Mouse (Mus musculus) heart, adult 2 months (tissue): ENCODE measurements around the gene Hist1h1t.

ENCODE experiments used
- CTCF ChIP-seq: fragments of 200-600 bp; IDR thresholded peaks from 2 replicates; pipeline ENCODE4 v1.8.1; 2022; ENCODE audit warnings: antibody characterized with exemption, mild to moderate bottlenecking, moderate library complexity
- EP300 ChIP-seq: fragments of 200-500 bp; IDR thresholded peaks from 2 replicates; pipeline ENCODE4 v1.6.1; 2011; ENCODE audit warnings: low read depth, low read length, control low read depth; ENCODE audit not compliant: insufficient read depth
- POLR2A ChIP-seq: fragments of 200-500 bp; IDR thresholded peaks from 2 replicates; pipeline ENCODE4 v1.6.1; 2011; ENCODE audit warnings: mild to moderate bottlenecking, low read depth, low read length, control low read depth; ENCODE audit not compliant: insufficient read depth

DNA sequence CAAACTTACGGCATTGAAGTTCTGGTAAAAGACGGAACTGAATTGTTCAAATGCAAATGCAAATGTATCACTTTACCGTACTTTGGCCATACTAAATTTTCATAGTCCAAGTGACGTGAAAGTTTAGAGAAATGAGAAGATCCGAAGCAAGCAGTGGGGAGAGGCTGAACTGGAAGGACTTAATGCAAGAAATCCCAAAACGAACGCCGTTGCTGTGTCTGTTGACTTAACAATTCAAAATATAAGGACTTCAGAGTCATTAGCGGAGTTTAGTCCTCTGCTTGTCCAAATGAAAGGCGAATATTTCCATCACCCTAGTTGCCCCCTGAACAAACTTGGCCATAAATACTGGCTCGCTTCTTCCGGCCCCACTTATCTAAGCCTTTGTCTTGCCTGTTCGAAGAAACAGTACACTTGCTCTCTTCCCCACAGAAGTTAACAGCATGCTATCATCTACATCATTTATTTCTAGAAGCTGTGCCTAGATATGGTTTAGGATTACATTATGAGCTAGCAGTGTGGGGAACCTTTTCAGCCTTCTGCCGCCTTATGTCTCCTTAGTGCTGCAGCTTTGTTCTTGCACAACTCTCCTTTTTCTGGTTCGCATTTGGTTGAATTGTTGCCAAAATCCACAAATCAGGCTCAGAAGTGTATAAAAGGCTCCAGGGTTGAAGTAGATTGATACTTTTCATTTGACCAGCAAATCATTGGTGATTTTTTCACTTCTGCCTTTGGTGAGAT, 10.3 kb upstream of the Hist1h1t start:
- TF ChIP-seq POLR2A (no peak), CTCF (no peak), EP300 (no peak)
